Mouse (Mus musculus) embryonic facial prominence, embryonic 11.5 days (tissue): Measurements from ENCODE around the gene Cks2. TPM values are rescaled to one million over a fixed set of nuclear protein-coding genes. Genes with fewer than 3 reads are reported as not detected.

ENCODE experiments used
- ATAC-seq: fragments of 200-750 bp; cut with Nextera tagmentation; replicated peaks from 2 replicates; pipeline ENCODE4 v1.8.0; 2017; ENCODE audit warnings: low read depth; ENCODE audit not compliant: insufficient number of reproducible peaks, low FRiP score, low TSS enrichment
- DNase-seq: peaks from one replicate; pipeline ENCODE4 v3.0.0-alpha.2; 2015; ENCODE audit warnings: low spot score
- H3K27ac ChIP-seq: fragments of 300-500 bp; sonication (generic); replicated peaks from 2 replicates; pipeline ENCODE4 v1.5.1; 2014; ENCODE audit warnings: mild to moderate bottlenecking, low read depth, low read length, control low read depth
- H3K27me3 ChIP-seq: fragments of 300-500 bp; sonication (generic); 2 replicates; pipeline ENCODE4 v1.6.1; 2014; ENCODE audit warnings: mild to moderate bottlenecking, low read length, moderate library complexity, mixed read lengths; ENCODE audit not compliant: control insufficient read depth, insufficient read depth
- H3K36me3 ChIP-seq: fragments of 300-500 bp; sonication (generic); replicated peaks from 2 replicates; pipeline ENCODE4 v1.6.1; 2014; ENCODE audit warnings: low read depth, mild to moderate bottlenecking, low read length, moderate library complexity, mixed read lengths; ENCODE audit not compliant: control insufficient read depth, insufficient read depth
- H3K4me1 ChIP-seq: fragments of 300-500 bp; sonication (generic); 2 replicates; pipeline ENCODE4 v1.6.1; 2014; ENCODE audit warnings: low read length, mixed read lengths; ENCODE audit not compliant: control insufficient read depth, insufficient read depth
- H3K4me2 ChIP-seq: fragments of 300-500 bp; sonication (generic); 2 replicates; pipeline ENCODE4 v1.6.1; 2014; ENCODE audit warnings: low read depth, mild to moderate bottlenecking, control low read depth, low read length, moderate library complexity
- H3K4me3 ChIP-seq: fragments of 300-500 bp; sonication (generic); 2 replicates; pipeline ENCODE4 v1.5.1; 2014; ENCODE audit warnings: low read depth, low read length, control low read depth
- H3K9ac ChIP-seq: fragments of 300-500 bp; sonication (generic); replicated peaks from 2 replicates; pipeline ENCODE4 v1.6.1; 2014; ENCODE audit warnings: mild to moderate bottlenecking, control low read depth, low read length
- H3K9me3 ChIP-seq: fragments of 300-500 bp; sonication (generic); replicated peaks from 2 replicates; pipeline ENCODE4 v1.6.1; 2016; ENCODE audit warnings: mild to moderate bottlenecking, low read length, inconsistent platforms, mixed read lengths; ENCODE audit not compliant: control insufficient read depth
- WGBS: fragments of 180-500 bp; shearing (Covaris S2); extraction: QIAGEN DNeasy Blood & Tissue Kit; methylation state at CpG from one replicate; pipeline ENCODE4 v1.1.7; 2014; 5-methylcytosine and 5-hydroxymethylcytosine counted together
- polyA plus RNA-seq: library from polyadenylated mRNA; unstranded; fragments of >200 nt; fragmentation: Nextera tagmentation; extraction: Ambion mirVana; gene quantifications from 2 replicates; pipeline ENCODE4 v1.2.1, GENCODE M21; 2014

Cks2 gene
- 407 and 422 TPM in 2 replicates for polyA plus RNA-seq

- Histone ChIP-seq H3K4me2 (peak within 1 kb of the TSS; percentile 62), H3K9ac (peak within 1 kb of the TSS; percentile 95), H3K9me3 (no peaks in the 10 kb centered on the region), H3K4me1 (peaks cover 4% of the 10 kb centered on the region), H3K4me3 (peak within 1 kb of the TSS; percentile 88), H3K27ac (peak within 1 kb of the TSS; percentile 79), H3K36me3 (no peaks in the 10 kb centered on the region), H3K27me3 (no peaks in the 10 kb centered on the region)
- DNase-seq (peak; percentile 100), ATAC-seq (peak; percentile 96)
- WGBS, result under 1% methylated on average over 83 of the region's 83 CpGs
Measured at GRCm38 (mm10) chr13:51644829-51645789, at the start of gene Cks2. Gene Cks2, plus strand, starts transcription at chr13:51645232.

GRCm38 (mm10) chr13:51595404-51595803, 49.6 kb upstream of the Cks2 start:
- no peak overlapping the region for H3K9ac ChIP-seq
- 0 out of 2 replicates have a peak, but pooled peaks have one; percentile 40 for ATAC-seq
- peak overlapping the region; percentile 94; the same call in 1 of the 2 replicates for H3K4me2 ChIP-seq
- H3K9me3 ChIP-seq, result no peaks in the 10 kb centered on the region
- 47% methylated on average over 11 of the region's 11 CpGs for WGBS
- no peak for DNase-seq
- H3K4me1 ChIP-seq, result peaks cover 2% of the 10 kb centered on the region; the same call in 1 of the 2 replicates
- no peaks in the 10 kb centered on the region for H3K36me3 ChIP-seq
- H3K27me3 ChIP-seq, result peaks cover 7% of the 10 kb centered on the region
- H3K4me3 ChIP-seq, result no peak overlapping the region
- no peak overlapping the region for H3K27ac ChIP-seq

GRCm38 (mm10) chr13:51598063-51598462, 47.0 kb upstream of the Cks2 start:
- Histone ChIP-seq H3K36me3 (no peaks in the 10 kb centered on the region), H3K4me1 (peaks cover 2% of the 10 kb centered on the region; the same call in 1 of the 2 replicates), H3K4me3 (no peak overlapping the region), H3K9me3 (no peaks in the 10 kb centered on the region), H3K9ac (no peak overlapping the region), H3K27me3 (peaks cover 7% of the 10 kb centered on the region), H3K27ac (no peak overlapping the region), H3K4me2 (no peak overlapping the region)
- DNase-seq (no peak), ATAC-seq (no peak)
- WGBS, result 73% methylated on average over 2 of the region's 2 CpGs

- no peak for DNase-seq
- H3K36me3 ChIP-seq, result no peaks in the 10 kb centered on the region
- no peak overlapping the region for H3K4me3 ChIP-seq
- H3K4me1 ChIP-seq, result no peaks in the 10 kb centered on the region
- no peak overlapping the region for H3K27ac ChIP-seq
- 88% methylated on average over 8 of the region's 8 CpGs for WGBS
- H3K4me2 ChIP-seq, result no peak overlapping the region
- H3K9ac ChIP-seq, result no peak overlapping the region
- no peak for ATAC-seq
- H3K9me3 ChIP-seq, result no peaks in the 10 kb centered on the region
- H3K27me3 ChIP-seq, result peaks cover 4% of the 10 kb centered on the region; the same call in 1 of the 2 replicates
Measured at GRCm38 (mm10) chr13:51600169-51600568, 44.9 kb upstream of the Cks2 start.

- Histone ChIP-seq H3K9me3 (no peaks in the 10 kb centered on the region), H3K4me1 (no peaks in the 10 kb centered on the region), H3K9ac (no peak overlapping the region), H3K4me3 (no peak overlapping the region), H3K36me3 (no peaks in the 10 kb centered on the region), H3K27me3 (no peaks in the 10 kb centered on the region), H3K4me2 (no peak overlapping the region), H3K27ac (no peak overlapping the region)
- WGBS, result 73% methylated on average over 8 of the region's 8 CpGs
- DNase-seq (no peak), ATAC-seq (no peak)
Measured at GRCm38 (mm10) chr13:51602764-51603163, 42.3 kb upstream of the Cks2 start.

- DNase-seq (peak; percentile 87), ATAC-seq (0 out of 2 replicates have a peak, but pooled peaks have one; percentile 60)
- H3K4me2 ChIP-seq, result peak overlapping the region; percentile 34
- no peak overlapping the region; the same call in 1 of the 2 replicates for H3K9ac ChIP-seq
- 30% methylated on average over 16 of the region's 16 CpGs for WGBS
- no peaks in the 10 kb centered on the region for H3K27me3 ChIP-seq
- no peak overlapping the region for H3K27ac ChIP-seq
- no peaks in the 10 kb centered on the region for H3K36me3 ChIP-seq
- no peak overlapping the region for H3K4me3 ChIP-seq
- H3K4me1 ChIP-seq, result no peaks in the 10 kb centered on the region
- H3K9me3 ChIP-seq, result no peaks in the 10 kb centered on the region
Measured at GRCm38 (mm10) chr13:51603221-51603893, 41.7 kb upstream of the Cks2 start.

- Histone ChIP-seq H3K27me3 (no peaks in the 10 kb centered on the region), H3K4me3 (no peak overlapping the region), H3K9ac (no peak overlapping the region), H3K36me3 (no peaks in the 10 kb centered on the region), H3K27ac (no peak overlapping the region), H3K4me2 (no peak overlapping the region), H3K4me1 (no peaks in the 10 kb centered on the region), H3K9me3 (no peaks in the 10 kb centered on the region)
- ATAC-seq (0 out of 2 replicates have a peak, but pooled peaks have one; percentile 16), DNase-seq (no peak)
- WGBS, result 46% methylated on average over 4 of the region's 4 CpGs
Measured at GRCm38 (mm10) chr13:51603894-51604244, 41.2 kb upstream of the Cks2 start.
